Mouse (Mus musculus) liver (tissue): Measurements from ENCODE around the gene Zfp217.
"Not testable (repeated sequence)": the region's sequence is repeated elsewhere in the genome, so short reads cannot be mapped to it uniquely, and the experiment has no call there.

Experiments
- DNase-seq: peaks from one replicate; pipeline ENCODE4 v3.0.0-alpha.2; 2020; ENCODE audit warnings: mixed read lengths

Zfp217 gene

GRCm38 (mm10) chr2:170147661-170148153, at the start of gene Zfp217:
TSS of gene Zfp217 (minus strand) at chr2:170148103.
- peak; percentile 48 for DNase-seq

GRCm38 (mm10) chr2:170195542-170196089, 47.7 kb upstream of the Zfp217 start:
- no peak for DNase-seq

- DNase-seq = no peak
Measured at GRCm38 (mm10) chr2:170194845-170195244, 46.9 kb upstream of the Zfp217 start.

GRCm38 (mm10) chr2:170193850-170194249, 45.9 kb upstream of the Zfp217 start:
- no peak for DNase-seq

- peak; percentile 52 for DNase-seq
Measured at GRCm38 (mm10) chr2:170193211-170193610, 45.3 kb upstream of the Zfp217 start.

- DNase-seq = peak; percentile 49
Measured at GRCm38 (mm10) chr2:170192731-170193149, 44.8 kb upstream of the Zfp217 start.

- DNase-seq = no peak
Measured at GRCm38 (mm10) chr2:170188721-170189120, 40.8 kb upstream of the Zfp217 start.

- DNase-seq = no peak
Measured at GRCm38 (mm10) chr2:170185137-170185837, 37.4 kb upstream of the Zfp217 start.

GRCm38 (mm10) chr2:170184175-170184983, 36.5 kb upstream of the Zfp217 start:
- DNase-seq = peak; percentile 84

GRCm38 (mm10) chr2:170183851-170184174, 35.9 kb upstream of the Zfp217 start:
- no peak for DNase-seq

- DNase-seq = no peak
Measured at GRCm38 (mm10) chr2:170181862-170182261, 34.0 kb upstream of the Zfp217 start.

GRCm38 (mm10) chr2:170180769-170181168, 32.9 kb upstream of the Zfp217 start:
- DNase-seq = not testable (repeated sequence)

- no peak for DNase-seq
Measured at GRCm38 (mm10) chr2:170179317-170179716, 31.4 kb upstream of the Zfp217 start.

- DNase-seq = no peak
Measured at GRCm38 (mm10) chr2:170177323-170177722, 29.4 kb upstream of the Zfp217 start.

- no peak for DNase-seq
Measured at GRCm38 (mm10) chr2:170176284-170176926, 28.5 kb upstream of the Zfp217 start.

GRCm38 (mm10) chr2:170175661-170176150, 27.8 kb upstream of the Zfp217 start:
- peak; percentile 62 for DNase-seq

GRCm38 (mm10) chr2:170175190-170175589, 27.3 kb upstream of the Zfp217 start:
- no peak for DNase-seq

- DNase-seq = no peak
Measured at GRCm38 (mm10) chr2:170169062-170169461, 21.2 kb upstream of the Zfp217 start.

GRCm38 (mm10) chr2:170165649-170166048, 17.7 kb upstream of the Zfp217 start:
- DNase-seq = no peak

GRCm38 (mm10) chr2:170163671-170164462, 16.0 kb upstream of the Zfp217 start:
- no peak for DNase-seq

- DNase-seq = no peak
Measured at GRCm38 (mm10) chr2:170159795-170160568, 12.1 kb upstream of the Zfp217 start.
